Mouse (Mus musculus) adrenal gland, adult 10 weeks (tissue): Measurements from ENCODE around the gene Utp18. TPM values are rescaled to one million over a fixed set of nuclear protein-coding genes. Genes with fewer than 3 reads are reported as not detected.

ENCODE experiments used
- polyA plus RNA-seq: library from polyadenylated mRNA; stranded (reverse); fragments of 350-450 nt; fragmentation: Illumina TruSeq; extraction: RNeasy Lipid Tissue Mini Kit (QIAGEN cat#74804); gene quantifications from one replicate; pipeline ENCODE4 v1.2.3, GENCODE M21; 2014; ENCODE audit warnings: low read depth, low replicate concordance

Utp18 gene
- 66.1 TPM for polyA plus RNA-seq

GRCm38 (mm10) chr11:93885572-93886410 is at the start of gene Utp18, which contains the start of gene Mbtd1:
TSS of gene Utp18 (minus strand) at chr11:93885766.
TSS of gene Mbtd1 (plus strand) at chr11:93885852.

Other genes starting within 250 kb of the Utp18 start
- 50.9 TPM for gene Mbtd1, start 86 bp upstream of the Utp18 start, polyA plus RNA-seq
- gene Nme2, start 70.5 kb upstream of the Utp18 start, polyA plus RNA-seq: 124 TPM
- not detected for gene Gm20390, start 82.5 kb upstream of the Utp18 start, polyA plus RNA-seq
- 16.6 TPM for gene Nme1, start 82.8 kb upstream of the Utp18 start, polyA plus RNA-seq
- gene Spag9, start 110.3 kb upstream of the Utp18 start, polyA plus RNA-seq: 158 TPM